Mouse (Mus musculus) CD4-positive, CD25-positive, alpha-beta regulatory T cell, adult 4 months (primary cell): ENCODE data around the gene Slc2a13. TPM values are rescaled to one million over a fixed set of nuclear protein-coding genes. Genes with fewer than 3 reads are reported as not detected.
A peak's percentile ranks its signal among the peaks of the same experiment; 100 is the strongest.

Experiments used
- ATAC-seq: one replicate; pipeline ENCODE4 v1.8.0; 2017
- polyA plus RNA-seq, 2 experiments: library from polyadenylated mRNA; unstranded; fragments of 100-300 nt; shearing (Covaris generic); gene quantifications; one replicate each; pipeline ENCODE4 v1.2.1; 2017

The Slc2a13 gene
- polyA plus RNA-seq, result not detected

DNA sequence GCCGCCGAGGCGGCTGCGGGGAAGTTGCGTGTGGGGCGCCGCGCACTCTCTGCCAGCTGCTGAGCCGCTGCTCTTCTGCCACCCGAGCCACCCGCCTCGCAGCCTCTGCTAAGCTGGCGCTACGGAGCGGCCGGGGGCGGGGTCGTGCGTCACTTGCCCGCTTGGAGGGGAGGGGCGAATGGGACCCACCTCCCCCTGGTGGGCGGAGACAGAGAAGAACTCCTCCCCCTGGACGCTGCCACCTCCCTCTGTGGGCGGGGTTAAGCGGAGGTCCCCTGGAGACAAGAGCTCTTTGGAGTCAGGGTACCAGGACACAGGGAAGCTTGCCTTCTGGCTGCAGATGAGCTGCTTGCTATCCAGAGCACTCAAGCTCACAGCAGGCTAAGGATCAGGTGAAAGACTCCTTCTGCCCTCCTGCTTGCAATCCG is at the start of gene Slc2a13:
Slc2a13 (minus strand) TSS at position 151 of the 428 bp plus-strand sequence.
- ATAC-seq, result peak; percentile 56

- no peak for ATAC-seq
Measured at GRCm38 (mm10) chr15:91616016-91616415, 43.0 kb upstream of the Slc2a13 start.

DNA sequence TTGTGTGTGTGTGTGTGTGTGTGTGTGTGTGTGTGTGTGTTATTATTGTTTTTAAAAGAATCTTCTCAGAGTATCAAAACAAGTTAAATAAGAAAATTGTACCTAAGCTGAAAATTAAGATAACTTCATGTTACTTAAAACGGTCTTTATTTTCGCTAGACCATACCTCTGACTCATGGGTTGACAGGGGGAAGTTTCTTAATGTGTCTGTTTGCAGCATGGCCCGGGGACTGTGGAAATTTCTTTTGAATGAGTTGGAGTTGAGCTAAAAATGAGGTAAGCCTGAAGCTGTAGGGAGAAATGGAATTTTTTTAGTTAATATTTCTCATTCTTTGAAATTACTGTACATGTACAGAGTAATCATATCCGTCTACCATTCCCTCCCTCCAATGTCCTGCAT is 42.5 kb upstream of the Slc2a13 start:
- ATAC-seq, result no peak

DNA sequence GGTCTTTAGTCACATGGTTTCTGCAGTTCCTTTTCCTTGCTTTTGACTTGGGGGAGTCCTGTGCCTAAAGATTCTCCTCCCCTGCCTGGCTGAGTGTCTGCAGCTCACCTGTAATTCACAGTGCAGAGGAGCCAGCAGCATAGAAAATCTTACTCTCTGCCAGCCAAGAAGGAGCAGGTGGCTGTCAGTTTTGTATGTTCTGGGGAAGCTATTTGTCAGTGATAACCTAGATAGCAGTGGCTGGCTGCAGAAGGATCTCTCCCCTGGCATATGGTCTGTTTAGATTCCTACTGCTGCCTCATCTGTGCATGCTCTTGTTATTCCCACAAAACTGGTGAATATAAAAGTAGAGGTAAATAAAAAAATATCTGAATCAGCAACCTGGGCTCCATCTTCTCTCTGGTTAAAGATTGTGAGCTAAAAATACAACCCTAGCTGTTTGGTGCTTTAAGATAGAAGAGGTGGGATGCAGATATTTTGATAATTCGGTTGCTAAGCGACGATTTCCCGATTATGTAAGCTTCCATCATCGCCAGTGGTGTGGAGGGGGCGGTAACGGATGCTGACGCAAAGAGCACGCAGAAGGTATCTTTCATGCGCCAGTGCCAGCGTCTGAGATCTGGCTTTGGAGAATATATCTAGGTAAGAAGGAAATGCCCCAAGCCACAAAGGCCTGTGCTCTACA is 41.1 kb upstream of the Slc2a13 start:
- no peak for ATAC-seq

GRCm38 (mm10) chr15:91609713-91610112 is 36.7 kb upstream of the Slc2a13 start:
- no peak for ATAC-seq

DNA sequence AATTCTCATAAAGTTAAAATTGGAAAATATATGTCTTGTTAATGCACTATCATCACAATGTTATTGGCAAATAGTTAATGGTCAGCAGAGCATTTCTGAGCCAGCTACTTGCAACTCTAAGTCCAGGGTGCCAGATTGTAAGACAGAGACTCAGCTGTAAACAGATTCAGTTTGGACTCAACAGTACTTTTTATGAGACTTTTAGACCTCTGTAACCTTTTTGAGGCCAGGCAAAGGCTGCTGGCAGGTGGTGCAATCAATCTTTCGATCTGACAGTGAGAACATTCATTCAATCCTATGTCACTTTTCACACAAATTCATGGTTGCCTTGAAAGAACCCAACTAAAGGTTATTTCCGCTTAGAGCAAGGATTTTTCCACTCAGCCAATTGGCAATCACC is 35.8 kb upstream of the Slc2a13 start:
- no peak for ATAC-seq

DNA sequence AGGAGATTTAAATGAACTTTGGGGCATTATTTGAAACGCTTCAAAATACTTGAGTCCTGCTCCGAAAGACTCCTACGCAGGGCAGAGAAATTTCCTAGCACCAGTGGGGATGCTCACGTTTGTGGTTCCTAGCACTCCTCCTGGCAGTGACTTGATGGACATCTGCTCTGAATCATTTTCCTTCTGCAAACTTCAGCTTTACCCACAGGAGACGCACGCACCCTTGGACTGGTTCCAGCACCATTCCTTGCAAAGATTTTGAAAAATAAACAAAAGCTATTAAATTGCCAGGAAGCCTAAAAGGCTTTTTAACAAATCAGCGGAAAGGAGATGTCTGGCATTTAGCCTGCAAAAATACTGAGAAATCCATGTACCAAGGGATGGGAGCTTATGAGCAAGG is 28.1 kb upstream of the Slc2a13 start:
- ATAC-seq, result no peak

DNA sequence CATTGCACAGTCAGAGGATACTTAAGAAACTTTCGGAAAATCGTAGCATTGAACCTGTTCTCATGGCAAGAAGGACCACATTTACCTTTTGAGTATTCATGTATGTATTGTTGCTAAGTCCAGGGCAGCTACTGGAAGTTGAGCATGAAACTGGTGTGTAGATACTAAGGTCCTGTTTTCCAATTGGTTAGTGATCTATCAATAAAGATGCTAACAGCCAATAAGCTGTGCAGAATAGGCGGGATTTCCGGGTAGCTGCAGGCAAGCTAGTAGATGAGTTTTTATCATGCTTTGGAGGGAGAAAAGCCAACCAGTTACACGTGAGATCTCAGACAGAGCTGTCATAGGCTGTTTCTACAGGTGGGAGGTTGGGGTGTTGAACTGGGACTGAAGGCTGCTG is 24.2 kb upstream of the Slc2a13 start:
- ATAC-seq, result no peak

DNA sequence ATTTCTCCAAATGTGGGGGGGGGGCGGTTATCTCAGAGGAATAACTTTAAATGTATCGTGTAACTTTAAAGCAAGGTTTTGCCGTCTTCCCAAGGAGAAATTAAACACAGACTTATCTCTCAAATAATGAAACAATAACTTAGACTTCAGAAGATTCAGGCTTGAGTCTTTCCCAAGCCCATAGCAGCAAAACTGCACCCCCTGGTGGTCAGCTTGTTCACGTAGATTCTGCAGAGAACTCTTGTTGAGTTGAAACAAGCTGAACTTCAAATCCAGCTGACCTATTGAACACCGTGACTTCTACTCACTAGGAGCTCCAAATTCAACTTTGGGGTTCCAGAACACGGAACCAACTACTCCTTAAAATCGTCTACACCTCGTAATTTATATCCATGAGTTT is 1.4 kb upstream of the Slc2a13 start:
- ATAC-seq, result no peak

DNA sequence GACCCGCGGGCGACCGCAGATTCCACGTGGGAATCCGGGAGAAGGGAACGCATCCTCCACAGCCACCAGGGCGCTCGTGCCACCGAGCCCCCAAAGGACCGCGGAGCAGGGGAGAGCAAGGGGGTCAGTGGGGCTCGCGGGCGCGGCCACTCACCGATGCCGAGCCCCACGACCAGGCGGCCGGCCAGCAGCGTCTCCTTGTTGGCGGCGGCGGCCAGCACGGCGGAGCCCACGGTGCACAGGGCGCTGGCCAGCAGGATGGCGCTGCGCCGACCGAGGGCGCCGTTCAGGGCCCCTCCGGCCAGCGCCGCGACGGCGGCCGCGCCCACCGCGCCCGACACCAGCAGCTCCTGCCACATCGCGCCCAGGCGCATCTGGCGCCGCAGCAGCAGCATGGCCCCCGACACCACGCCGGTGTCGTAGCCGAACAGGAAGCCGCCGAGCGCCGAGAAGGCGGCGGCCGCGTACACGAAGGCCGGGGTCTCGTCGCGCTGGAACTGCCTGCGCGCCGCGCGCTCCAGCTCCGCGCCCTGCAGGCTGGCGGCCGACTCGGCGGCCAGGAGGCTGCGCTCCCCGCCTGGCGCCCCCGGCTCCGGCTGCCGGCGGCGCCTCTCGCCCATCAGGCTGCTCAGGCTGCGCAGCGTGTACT is 516 bp downstream of the Slc2a13 start:
- ATAC-seq, result no peak

- ATAC-seq, result no peak
Measured at GRCm38 (mm10) chr15:91571981-91572380, 1.1 kb downstream of the Slc2a13 start.

DNA sequence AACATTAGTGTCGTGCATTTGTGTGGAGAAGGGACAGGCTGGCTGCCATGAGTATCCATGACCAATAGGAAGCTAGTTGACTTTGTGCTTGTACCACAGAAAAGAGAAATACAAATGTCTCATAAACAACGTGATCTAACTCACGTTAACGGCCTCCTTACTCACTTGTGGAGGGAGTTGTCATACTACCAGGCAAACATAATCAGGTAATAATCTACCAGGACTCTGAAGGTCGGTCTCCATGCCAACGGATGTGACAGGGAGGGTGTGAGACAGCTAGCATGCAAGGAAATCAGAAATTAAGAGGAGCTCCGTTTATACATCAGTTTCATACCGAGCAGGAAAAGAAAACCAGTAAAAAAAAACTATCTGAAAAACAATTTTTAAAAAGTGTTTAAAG is 6.3 kb downstream of the Slc2a13 start:
- no peak for ATAC-seq

DNA sequence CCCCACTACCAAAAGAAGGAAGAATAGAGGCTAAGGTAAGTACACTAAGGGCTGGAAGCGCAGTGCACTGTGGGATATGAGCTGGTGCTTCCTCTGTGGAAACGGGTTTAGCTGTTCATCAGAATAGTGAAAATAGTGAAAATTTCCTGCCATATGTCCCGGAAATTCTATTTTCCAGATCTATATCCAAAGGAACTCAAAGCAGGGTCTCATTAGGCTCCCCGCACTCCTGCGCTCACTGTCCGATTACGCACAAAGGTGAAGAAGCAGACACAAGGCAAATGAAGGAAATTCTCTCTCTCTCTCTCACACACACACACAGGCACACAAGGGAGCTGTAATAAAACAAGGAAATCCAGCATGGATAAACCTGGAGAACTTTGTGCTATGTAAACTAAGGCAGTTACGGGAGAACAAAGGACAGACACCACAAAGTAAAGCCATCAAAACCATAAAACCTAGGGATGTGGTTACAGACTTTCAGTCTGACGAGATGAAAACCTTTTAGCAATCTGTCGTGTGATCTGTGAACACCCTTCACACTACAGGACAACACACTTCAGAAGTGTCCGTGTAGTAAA is 7.9 kb downstream of the Slc2a13 start:
- ATAC-seq, result no peak

DNA sequence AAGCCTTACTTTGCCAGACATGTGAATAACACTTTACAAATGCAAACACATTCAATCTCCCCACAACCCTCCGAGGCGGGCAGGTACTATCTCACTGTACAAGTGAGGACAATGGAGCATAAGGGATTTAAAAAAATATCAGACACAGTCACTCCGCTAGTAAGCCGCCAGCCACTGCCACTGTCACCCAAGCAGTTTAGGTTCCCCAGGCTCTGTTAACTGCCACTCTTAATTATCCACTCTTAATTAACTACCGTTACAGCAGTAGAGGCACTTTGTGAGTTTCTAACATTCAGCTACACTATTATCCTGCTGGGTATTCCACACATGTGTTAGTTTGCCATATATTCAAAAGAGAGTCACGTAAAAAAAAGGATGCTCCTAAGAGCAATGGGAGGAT is 11.3 kb downstream of the Slc2a13 start:
- ATAC-seq, result no peak

DNA sequence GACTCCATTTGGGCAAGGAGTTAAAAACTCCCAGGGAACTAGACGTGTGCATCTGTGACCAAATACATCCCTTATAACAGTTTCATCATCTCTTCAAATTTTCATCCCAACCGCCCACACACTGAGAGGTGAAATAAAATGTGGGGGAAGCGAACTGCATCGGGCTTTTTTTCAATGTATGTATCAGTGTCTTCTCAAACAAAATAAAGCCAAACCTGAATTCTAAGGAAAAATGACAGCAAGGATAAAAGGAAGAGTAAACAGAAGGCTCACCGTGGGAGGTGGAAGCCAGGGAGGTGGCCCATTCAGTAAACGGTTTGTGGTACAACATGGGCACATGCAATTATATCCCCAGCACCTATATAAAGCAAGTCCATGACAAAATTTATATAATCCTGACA is 17.7 kb downstream of the Slc2a13 start:
- ATAC-seq, result no peak

- ATAC-seq, result no peak
Measured at GRCm38 (mm10) chr15:91548586-91549268, 24.3 kb downstream of the Slc2a13 start.

DNA sequence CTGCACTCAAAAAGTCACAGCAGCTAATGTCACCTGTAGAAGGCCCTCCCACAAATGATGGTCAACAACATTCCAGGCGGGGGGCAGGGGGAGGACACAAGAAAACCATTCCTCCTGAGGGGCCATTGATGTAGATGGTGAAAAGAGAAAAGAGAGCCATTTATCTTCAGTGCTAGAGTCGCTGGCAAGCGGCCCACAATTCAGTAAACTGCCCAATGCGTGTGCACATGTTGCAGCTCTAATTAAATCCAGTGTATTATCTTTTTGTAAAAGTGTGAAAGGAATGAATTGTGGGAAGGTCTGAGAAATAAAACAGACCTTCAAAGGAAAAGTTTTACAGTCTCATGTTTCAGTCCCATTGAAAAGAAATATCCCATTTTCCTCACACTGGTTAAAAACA is 28.5 kb downstream of the Slc2a13 start:
- no peak for ATAC-seq

DNA sequence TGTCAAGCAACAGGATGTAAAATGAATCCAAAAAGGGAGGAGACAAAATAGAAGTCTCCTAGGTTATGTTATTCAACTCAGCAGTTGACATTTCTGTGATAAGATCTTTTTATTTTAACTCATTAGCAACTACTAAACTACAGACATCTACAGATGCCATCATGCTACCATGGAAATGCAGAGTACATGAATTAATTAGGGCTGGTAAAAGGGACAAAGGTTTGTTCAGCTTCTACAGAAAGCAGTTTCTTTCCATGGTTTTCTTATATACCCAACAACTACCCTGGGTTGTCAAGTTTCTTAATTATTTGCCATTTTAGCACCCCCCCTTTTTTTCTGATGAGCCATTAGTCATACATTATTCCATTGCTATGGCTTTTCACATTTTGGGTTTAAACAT is 34.6 kb downstream of the Slc2a13 start:
- no peak for ATAC-seq

GRCm38 (mm10) chr15:91526876-91527275 is 46.2 kb downstream of the Slc2a13 start:
- ATAC-seq, result no peak

- no peak for ATAC-seq
Measured at GRCm38 (mm10) chr15:91526166-91526565, 46.9 kb downstream of the Slc2a13 start.

- ATAC-seq, result no peak
Measured at GRCm38 (mm10) chr15:91524451-91524850, 48.6 kb downstream of the Slc2a13 start.

DNA sequence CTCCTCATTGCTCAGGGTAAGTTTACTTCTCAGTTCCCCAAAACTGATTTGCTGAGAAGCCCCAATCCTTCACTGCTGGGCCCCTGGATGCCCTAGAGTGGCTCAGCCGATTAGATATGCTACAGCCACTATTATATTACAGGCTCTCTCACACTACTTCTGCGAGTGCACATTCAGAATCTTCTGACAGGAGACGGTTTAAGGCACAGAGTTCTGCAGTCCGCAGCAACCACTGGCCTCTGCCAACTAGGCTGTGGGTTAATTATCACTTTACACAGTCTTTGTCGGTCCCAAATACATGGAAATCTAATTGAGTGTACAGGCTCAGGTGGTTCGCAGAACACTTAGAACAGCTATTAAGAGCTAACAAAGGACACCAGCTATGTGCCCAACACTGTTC is 69.8 kb downstream of the Slc2a13 start:
- no peak for ATAC-seq

GRCm38 (mm10) chr15:91502661-91503060 is 70.4 kb downstream of the Slc2a13 start:
- ATAC-seq, result no peak

- ATAC-seq, result no peak
Measured at GRCm38 (mm10) chr15:91502235-91502634, 70.8 kb downstream of the Slc2a13 start.
